Mouse (Mus musculus) hindbrain, embryonic 14.5 days (tissue): ENCODE results near the gene Jpt1. TPM values are rescaled to one million over a fixed set of nuclear protein-coding genes. Genes with fewer than 3 reads are reported as not detected.
A peak's percentile ranks its signal among the peaks of the same experiment; 100 is the strongest.
"Not testable (repeated sequence)": the region's sequence is repeated elsewhere in the genome, so short reads cannot be mapped to it uniquely, and the experiment has no call there.

Source experiments
- ATAC-seq: fragments of 200-750 bp; cut with Nextera tagmentation; 2 replicates; pipeline ENCODE4 v1.8.0; 2017; ENCODE audit warnings: moderate number of reproducible peaks, mild to moderate bottlenecking, moderate TSS enrichment, moderate library complexity; ENCODE audit not compliant: low FRiP score
- DNase-seq: peaks from one replicate; pipeline ENCODE4 v3.0.0-alpha.2; 2015; ENCODE audit warnings: low spot score
- H3K27ac ChIP-seq: fragments of 300-500 bp; sonication (generic); 2 replicates; pipeline ENCODE4 v1.5.1; 2014; ENCODE audit warnings: mild to moderate bottlenecking, moderate library complexity
- H3K27me3 ChIP-seq: fragments of 300-500 bp; sonication (generic); 2 replicates; pipeline ENCODE4 v1.6.1; 2014; ENCODE audit warnings: mild to moderate bottlenecking, low read length, mixed read lengths; ENCODE audit not compliant: control insufficient read depth, insufficient read depth
- H3K36me3 ChIP-seq: fragments of 300-500 bp; sonication (generic); replicated peaks from 2 replicates; pipeline ENCODE4 v1.6.1; 2014; ENCODE audit not compliant: control insufficient read depth, insufficient read depth
- H3K4me1 ChIP-seq: fragments of 300-500 bp; sonication (generic); replicated peaks from 2 replicates; pipeline ENCODE4 v1.6.1; 2014; ENCODE audit warnings: antibody characterized with exemption, low read length, mixed read lengths; ENCODE audit not compliant: control insufficient read depth, insufficient read depth
- H3K4me2 ChIP-seq: fragments of 300-500 bp; sonication (generic); replicated peaks from 2 replicates; pipeline ENCODE4 v1.6.1; 2014; ENCODE audit warnings: mild to moderate bottlenecking, moderate library complexity
- H3K4me3 ChIP-seq: fragments of 300-500 bp; sonication (generic); replicated peaks from 2 replicates; pipeline ENCODE4 v1.5.1; 2014; ENCODE audit warnings: mild to moderate bottlenecking, low read length
- H3K9ac ChIP-seq: fragments of 300-500 bp; sonication (generic); 2 replicates; pipeline ENCODE4 v1.6.1; 2014
- H3K9me3 ChIP-seq: fragments of 300-500 bp; sonication (generic); 2 replicates; pipeline ENCODE4 v1.6.1; 2016; ENCODE audit warnings: low read length; ENCODE audit not compliant: control insufficient read depth
- WGBS: fragments of 180-500 bp; shearing (Covaris S2); extraction: QIAGEN DNeasy Blood & Tissue Kit; methylation state at CpG from one replicate; pipeline ENCODE4 v1.1.7; 2014; 5-methylcytosine and 5-hydroxymethylcytosine counted together
- polyA plus RNA-seq: library from polyadenylated mRNA; unstranded; fragments of >200 nt; fragmentation: Nextera tagmentation; extraction: Ambion mirVana; gene quantifications from 2 replicates; pipeline ENCODE4 v1.2.1, GENCODE M21; 2014

Jpt1 gene
- polyA plus RNA-seq, 1 experiment from 2014 or later, result 1,350 TPM

DNA sequence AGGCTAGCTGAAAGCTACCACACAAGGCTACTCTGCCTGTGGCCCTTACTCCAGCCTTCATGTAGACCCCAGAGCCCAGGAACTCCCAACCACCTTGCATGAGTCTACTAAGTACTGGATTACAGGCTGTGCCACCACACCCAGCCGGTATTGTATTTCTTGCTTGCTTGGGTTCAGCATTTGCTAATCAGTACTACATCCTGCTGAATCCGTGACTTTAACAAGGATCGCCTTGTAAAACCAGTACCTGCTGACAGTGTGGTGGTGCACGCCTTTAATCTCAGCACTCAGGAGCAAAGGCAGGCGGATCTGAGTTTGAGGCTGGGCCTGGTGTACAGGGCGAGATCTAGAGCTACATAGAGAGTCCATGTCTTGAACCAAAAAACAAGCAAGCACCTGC is 11.6 kb downstream of the Jpt1 start:
- H3K9me3 ChIP-seq, result no peaks in the 10 kb centered on the region
- no peak overlapping the region for H3K9ac ChIP-seq
- no peak overlapping the region for H3K4me2 ChIP-seq
- 97% methylated on average over 6 of the region's 6 CpGs for WGBS
- DNase-seq (no peak), ATAC-seq (no peak)
- peaks cover 74% of the 10 kb centered on the region for H3K36me3 ChIP-seq
- H3K27ac ChIP-seq, result no peak overlapping the region
- no peak overlapping the region for H3K4me3 ChIP-seq
- no peaks in the 10 kb centered on the region for H3K27me3 ChIP-seq
- peaks cover 10% of the 10 kb centered on the region for H3K4me1 ChIP-seq

DNA sequence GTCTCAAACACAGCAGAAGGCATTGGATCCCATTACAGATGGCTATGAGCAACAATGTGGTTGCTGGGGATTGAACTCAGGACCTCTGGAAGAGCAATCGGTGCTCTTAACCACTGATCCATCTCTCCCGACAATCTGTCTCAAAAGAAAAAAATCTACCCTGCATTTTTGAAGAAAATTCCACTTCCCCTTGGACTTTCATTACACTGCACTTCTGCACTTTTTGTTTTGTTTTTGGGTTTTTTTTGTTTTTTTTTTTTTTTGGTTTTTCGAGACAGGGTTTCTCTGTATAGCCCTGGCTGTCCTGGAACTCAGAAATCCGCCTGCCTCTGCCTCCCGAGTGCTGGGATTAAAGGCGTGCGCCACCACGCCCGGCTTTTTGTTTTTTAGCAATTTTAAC is 17.6 kb downstream of the Jpt1 start:
- H3K4me1 ChIP-seq, ATAC-seq, DNase-seq, H3K4me2 ChIP-seq, H3K9ac ChIP-seq, H3K4me3 ChIP-seq, H3K9me3 ChIP-seq, H3K27ac ChIP-seq, H3K27me3 ChIP-seq: not testable (repeated sequence)
- H3K36me3 ChIP-seq, result peaks cover 52% of the 10 kb centered on the region
- WGBS, result 91% methylated on average over 9 of the region's 9 CpGs

DNA sequence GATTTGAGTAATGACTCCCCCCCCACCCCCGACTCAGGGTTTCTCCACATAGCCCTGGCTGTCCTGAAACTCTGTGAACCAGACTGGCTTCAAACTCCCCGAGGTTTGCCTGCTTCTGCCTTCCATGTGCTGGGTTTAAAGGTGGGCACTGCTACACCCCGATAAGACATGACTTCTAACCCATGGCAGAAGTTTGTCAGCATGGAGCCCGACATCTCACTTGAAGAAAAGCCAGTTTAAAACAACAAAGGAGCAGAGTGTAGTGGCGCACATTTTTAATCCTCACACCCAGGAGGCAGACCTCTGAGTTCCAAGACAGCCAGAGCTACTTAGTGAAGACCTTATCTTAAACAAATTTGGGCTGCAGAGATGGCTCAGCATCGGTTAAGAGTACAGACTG is 21.8 kb downstream of the Jpt1 start:
- H3K27ac ChIP-seq, result peak overlapping the region; percentile 20; the same call in 1 of the 2 replicates
- no peaks in the 10 kb centered on the region for H3K9me3 ChIP-seq
- no peak for DNase-seq
- H3K36me3 ChIP-seq, result peaks cover 33% of the 10 kb centered on the region
- ATAC-seq, result no peak
- H3K4me2 ChIP-seq, result peak overlapping the region; percentile 58
- 45% methylated on average over 6 of the region's 6 CpGs for WGBS
- peak overlapping the region; percentile 70 for H3K9ac ChIP-seq
- H3K27me3 ChIP-seq, result no peaks in the 10 kb centered on the region
- H3K4me3 ChIP-seq, result peak overlapping the region; percentile 59
- peaks cover 16% of the 10 kb centered on the region for H3K4me1 ChIP-seq

DNA sequence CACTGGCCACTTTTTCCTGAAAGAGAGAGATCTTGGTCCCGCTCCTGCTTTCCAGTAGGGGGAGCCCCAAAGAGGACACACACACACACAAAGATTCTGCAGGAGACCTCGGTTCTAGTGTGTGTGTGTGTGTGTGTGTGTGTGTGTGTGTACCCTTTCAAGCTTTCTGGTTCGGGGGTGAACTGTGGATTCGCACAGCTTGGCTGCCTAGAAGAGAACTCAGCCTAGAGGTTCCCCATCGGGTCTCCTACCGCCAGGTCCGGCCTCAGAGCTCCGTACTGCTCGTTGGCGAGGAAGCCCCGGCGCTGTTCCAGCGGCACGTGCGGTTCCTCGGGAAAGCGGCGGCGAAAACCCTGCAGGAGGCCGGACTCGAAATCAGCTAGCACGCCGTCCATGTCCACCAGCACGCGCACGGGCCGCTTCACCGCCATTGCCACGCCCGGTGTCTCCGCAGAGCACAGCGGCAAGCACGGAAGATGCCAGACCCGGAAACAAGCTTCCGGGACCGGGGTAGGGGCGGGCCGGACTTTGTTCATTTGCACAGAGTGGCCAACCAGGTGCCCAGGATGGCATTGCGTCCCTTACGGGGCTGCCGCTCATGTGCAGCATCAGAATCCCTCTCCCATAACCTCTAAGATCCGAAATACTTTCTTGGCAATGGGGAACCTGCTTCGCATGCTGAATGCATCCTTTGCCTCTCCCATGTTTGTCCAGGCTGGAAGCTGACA is 22.7 kb downstream of the Jpt1 start, which contains the start of gene Nt5c:
Nt5c (minus strand) TSS at position 507 of the 728 bp plus-strand sequence.
- H3K27ac ChIP-seq, result peak within 1 kb of the TSS; percentile 84
- under 1% methylated on average over 43 of the region's 43 CpGs for WGBS
- ATAC-seq, result peak; percentile 91
- H3K4me3 ChIP-seq, result peak within 1 kb of the TSS; percentile 59
- peak; percentile 78 for DNase-seq
- H3K4me2 ChIP-seq, result peak within 1 kb of the TSS; percentile 58
- no peaks in the 10 kb centered on the region for H3K27me3 ChIP-seq
- no peaks in the 10 kb centered on the region for H3K9me3 ChIP-seq
- H3K36me3 ChIP-seq, result peaks cover 24% of the 10 kb centered on the region
- peaks cover 16% of the 10 kb centered on the region for H3K4me1 ChIP-seq
- H3K9ac ChIP-seq, result peak within 1 kb of the TSS; percentile 70

DNA sequence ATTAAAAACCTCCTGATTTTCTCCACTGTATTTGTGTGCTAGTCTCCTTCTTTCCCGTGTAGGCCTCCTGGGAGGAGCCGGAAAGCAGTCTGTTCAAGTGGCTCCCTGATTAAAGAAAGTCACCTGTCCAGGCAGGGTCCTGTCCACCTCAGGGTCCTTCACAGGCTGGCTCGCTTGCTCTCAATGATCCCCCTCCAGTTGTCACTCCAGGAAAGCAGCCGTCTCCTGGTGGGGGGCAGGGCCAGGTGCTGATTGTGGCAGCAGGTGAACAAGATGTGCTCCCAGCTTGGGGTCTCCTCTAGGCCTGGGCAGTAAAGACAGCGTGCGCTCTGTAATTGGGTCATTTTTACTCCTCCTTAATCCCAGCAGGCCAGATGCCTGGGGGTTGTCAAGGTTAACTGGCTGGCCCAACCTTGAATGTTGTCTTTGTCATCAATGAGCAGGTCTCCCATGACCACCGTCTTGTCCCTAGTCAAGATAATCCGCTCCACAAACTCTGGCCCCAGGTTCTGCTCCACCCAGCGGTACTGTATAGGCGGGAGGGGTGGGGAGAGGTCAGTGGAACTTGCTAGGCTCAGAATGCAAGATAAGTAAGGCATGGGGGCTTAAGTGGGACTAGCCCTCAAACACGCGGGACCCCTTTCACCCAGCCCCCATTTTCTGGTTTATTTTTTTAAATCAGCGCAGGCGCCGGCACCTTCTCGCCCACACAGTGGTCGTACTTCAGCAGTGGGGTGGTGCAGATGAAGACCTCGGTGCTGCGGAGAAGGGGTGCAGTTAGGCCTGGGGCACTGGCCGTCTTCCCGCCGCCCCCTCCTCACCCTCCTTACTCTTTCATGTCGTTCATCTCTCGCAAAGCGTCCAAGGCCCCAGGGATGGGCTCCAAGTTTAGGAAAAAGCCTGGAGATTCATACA is 23.5 kb downstream of the Jpt1 start:
- peak overlapping the region; percentile 70 for H3K9ac ChIP-seq
- DNase-seq, result no peak
- WGBS, result 24% methylated on average over 25 of the region's 25 CpGs
- H3K27me3 ChIP-seq, result no peaks in the 10 kb centered on the region
- H3K4me3 ChIP-seq, result peak overlapping the region; percentile 59
- H3K9me3 ChIP-seq, result no peaks in the 10 kb centered on the region
- peak overlapping the region; percentile 58 for H3K4me2 ChIP-seq
- H3K4me1 ChIP-seq, result peaks cover 16% of the 10 kb centered on the region
- H3K27ac ChIP-seq, result peak overlapping the region; percentile 84
- H3K36me3 ChIP-seq, result peaks cover 26% of the 10 kb centered on the region
- peak; percentile 39 for ATAC-seq

DNA sequence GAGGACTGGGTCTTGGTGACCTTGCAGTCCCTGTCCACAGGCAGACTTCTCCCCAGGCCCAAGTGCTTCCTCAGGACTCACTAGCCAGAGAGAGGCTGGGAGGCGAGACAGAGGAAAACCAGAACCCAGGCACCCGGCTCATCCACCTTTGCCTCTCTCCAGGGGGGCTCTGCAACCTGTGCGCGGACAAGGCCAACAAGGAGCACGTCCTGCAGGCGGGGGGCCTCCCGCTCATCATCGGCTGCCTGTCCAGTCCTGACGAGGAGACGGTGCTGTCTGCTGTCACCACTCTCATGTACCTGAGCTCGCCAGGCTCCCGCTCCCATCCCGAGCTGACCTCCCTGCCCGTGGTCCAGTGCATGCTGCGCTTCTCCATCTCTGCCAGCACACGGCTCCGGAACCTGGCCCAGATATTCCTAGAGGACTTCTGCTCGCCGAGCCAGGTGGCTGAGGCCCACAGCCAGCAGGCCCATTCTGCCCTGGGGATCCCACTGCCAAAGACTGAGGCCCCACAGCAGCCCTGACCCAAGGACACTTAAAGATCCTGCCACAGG is 25.6 kb downstream of the Jpt1 start:
- Histone ChIP-seq H3K4me3 (no peak overlapping the region), H3K9me3 (no peaks in the 10 kb centered on the region), H3K4me2 (no peak overlapping the region), H3K4me1 (peaks cover 16% of the 10 kb centered on the region), H3K27me3 (no peaks in the 10 kb centered on the region), H3K9ac (no peak overlapping the region), H3K27ac (no peak overlapping the region), H3K36me3 (peaks cover 26% of the 10 kb centered on the region)
- ATAC-seq (no peak), DNase-seq (no peak)
- 93% methylated on average over 19 of the region's 19 CpGs for WGBS

DNA sequence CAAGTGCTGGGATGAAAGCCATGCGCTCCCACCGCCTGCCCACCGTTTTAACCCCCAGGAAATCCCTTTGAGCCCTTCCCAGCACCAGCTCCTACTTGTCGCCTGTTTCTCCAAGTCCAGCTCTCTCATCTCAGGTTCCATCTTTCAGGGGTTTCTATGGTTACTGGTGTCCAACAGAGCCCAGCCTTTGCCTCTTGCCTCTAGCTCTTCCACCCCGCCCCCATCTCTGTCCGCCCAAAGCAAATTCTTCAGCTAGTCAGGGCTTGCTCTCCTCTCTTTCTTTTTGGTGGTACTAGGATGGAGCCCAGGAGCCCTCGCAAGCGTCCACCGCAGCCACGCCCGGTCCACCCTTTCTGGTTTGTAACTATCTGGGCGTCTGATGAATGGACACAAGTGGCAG is 29.0 kb downstream of the Jpt1 start:
- H3K36me3 ChIP-seq, result peaks cover 33% of the 10 kb centered on the region
- DNase-seq (no peak), ATAC-seq (no peak)
- H3K4me3 ChIP-seq, result no peak overlapping the region
- no peak overlapping the region for H3K27ac ChIP-seq
- no peaks in the 10 kb centered on the region for H3K4me1 ChIP-seq
- no peaks in the 10 kb centered on the region for H3K27me3 ChIP-seq
- H3K4me2 ChIP-seq, result no peak overlapping the region
- H3K9me3 ChIP-seq, result no peaks in the 10 kb centered on the region
- H3K9ac ChIP-seq, result no peak overlapping the region
- 39% methylated on average over 12 of the region's 12 CpGs for WGBS

DNA sequence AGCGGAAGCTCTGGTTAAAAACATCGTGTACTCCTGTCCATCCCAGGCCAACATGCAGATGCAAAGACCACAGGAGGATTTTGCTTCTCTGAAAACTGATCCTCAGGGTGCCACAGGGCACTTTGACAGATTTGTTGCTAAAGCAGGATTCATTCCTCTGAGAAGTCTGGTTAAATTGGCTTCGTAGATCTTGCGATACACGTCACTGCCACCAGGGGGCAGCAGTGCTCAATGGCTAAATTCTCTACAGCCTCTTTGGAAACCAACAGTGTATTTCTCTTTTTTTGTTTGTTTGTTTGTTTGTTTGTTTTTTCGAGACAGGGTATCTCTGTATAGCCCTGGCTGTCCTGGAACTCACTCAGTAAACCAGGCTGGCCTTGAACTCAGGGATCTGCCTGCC is 30.5 kb downstream of the Jpt1 start:
- 20% methylated on average over 6 of the region's 6 CpGs for WGBS

DNA sequence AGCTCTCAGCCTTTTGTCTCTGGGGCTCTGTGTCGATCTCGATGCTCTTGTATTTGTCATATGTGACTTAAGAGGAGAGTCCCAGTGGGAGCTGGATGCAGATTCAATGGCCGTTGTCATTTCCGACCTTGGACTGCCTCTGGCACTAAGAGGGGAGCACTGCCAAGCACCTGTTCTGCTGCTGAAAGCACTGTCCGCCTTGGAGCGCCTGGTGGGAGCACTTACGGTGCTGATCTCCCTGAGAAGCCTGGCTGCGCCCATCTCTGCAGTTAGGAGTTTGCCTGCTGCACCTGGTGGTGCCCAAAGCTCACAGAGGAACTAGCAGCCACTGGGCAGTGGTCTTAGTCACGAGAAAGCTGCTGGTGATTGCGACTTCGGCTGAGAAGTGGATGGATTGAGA is 30.9 kb downstream of the Jpt1 start:
- H3K4me2 ChIP-seq, result no peak overlapping the region
- no peak overlapping the region for H3K9ac ChIP-seq
- no peak overlapping the region for H3K27ac ChIP-seq
- 70% methylated on average over 11 of the region's 11 CpGs for WGBS
- no peak for ATAC-seq
- H3K4me1 ChIP-seq, result no peaks in the 10 kb centered on the region
- H3K36me3 ChIP-seq, result peaks cover 16% of the 10 kb centered on the region; the same call in 1 of the 2 replicates
- DNase-seq, result no peak
- no peak overlapping the region for H3K4me3 ChIP-seq
- H3K9me3 ChIP-seq, result no peaks in the 10 kb centered on the region
- no peaks in the 10 kb centered on the region for H3K27me3 ChIP-seq

More for the DNA sequence above, 30.5 kb downstream of the Jpt1 start:
- Histone ChIP-seq H3K36me3 (peaks cover 20% of the 10 kb centered on the region), H3K4me3 (no peak overlapping the region), H3K27ac (no peak overlapping the region), H3K4me2 (no peak overlapping the region), H3K9ac (no peak overlapping the region), H3K4me1 (no peaks in the 10 kb centered on the region), H3K9me3 (no peaks in the 10 kb centered on the region), H3K27me3 (no peaks in the 10 kb centered on the region)
- DNase-seq (peak; percentile 91), ATAC-seq (no peak; the same call in 1 of the 2 replicates)
